Mouse (Mus musculus) liver, embryonic 16.5 days (tissue): Measurements from ENCODE around the gene Vdr. TPM values are rescaled to one million over a fixed set of nuclear protein-coding genes. Genes with fewer than 3 reads are reported as not detected.

Experiments used
- ATAC-seq: fragments of 200-750 bp; cut with Nextera tagmentation; 2 replicates; pipeline ENCODE4 v1.8.0; 2017; ENCODE audit warnings: low read depth, mild to moderate bottlenecking, moderate number of reproducible peaks, moderate library complexity
- H3K27ac ChIP-seq: fragments of 300-500 bp; sonication (generic); 2 replicates; pipeline ENCODE4 v1.5.1; 2014; ENCODE audit warnings: mild to moderate bottlenecking, low read length
- H3K27me3 ChIP-seq: fragments of 300-500 bp; sonication (generic); 2 replicates; pipeline ENCODE4 v1.6.1; 2014; ENCODE audit warnings: low read depth, low read length, mixed read lengths; ENCODE audit not compliant: control insufficient read depth, insufficient read depth
- H3K36me3 ChIP-seq: fragments of 300-500 bp; sonication (generic); 2 replicates; pipeline ENCODE4 v1.6.1; 2014; ENCODE audit warnings: mild to moderate bottlenecking; ENCODE audit not compliant: control insufficient read depth, insufficient read depth
- H3K4me1 ChIP-seq: fragments of 300-500 bp; sonication (generic); 2 replicates; pipeline ENCODE4 v1.6.1; 2014; ENCODE audit warnings: low read depth, low read length, mixed read lengths; ENCODE audit not compliant: control insufficient read depth
- H3K4me2 ChIP-seq: fragments of 300-500 bp; sonication (generic); 2 replicates; pipeline ENCODE4 v1.6.1; 2014; ENCODE audit warnings: low read depth, low read length, mixed read lengths
- H3K4me3 ChIP-seq: fragments of 300-500 bp; sonication (generic); 2 replicates; pipeline ENCODE4 v1.5.1; 2014; ENCODE audit warnings: low read depth, mild to moderate bottlenecking, low read length
- H3K9ac ChIP-seq: fragments of 300-500 bp; sonication (generic); 2 replicates; pipeline ENCODE4 v1.6.1; 2014; ENCODE audit warnings: low read depth, low read length
- H3K9me3 ChIP-seq: fragments of 300-500 bp; sonication (generic); replicated peaks from 2 replicates; pipeline ENCODE4 v1.6.1; 2016; ENCODE audit warnings: low read length; ENCODE audit not compliant: control insufficient read depth
- WGBS: fragments of 180-500 bp; shearing (Covaris S2); extraction: QIAGEN DNeasy Blood & Tissue Kit; methylation state at CpG from one replicate; pipeline ENCODE4 v1.1.7; 2014; ENCODE audit not compliant: insufficient replicate concordance; 5-methylcytosine and 5-hydroxymethylcytosine counted together
- polyA plus RNA-seq: library from polyadenylated mRNA; unstranded; fragments of >200 nt; fragmentation: Nextera tagmentation; extraction: Ambion mirVana; gene quantifications from 2 replicates; pipeline ENCODE4 v1.2.1, GENCODE M21; 2015

The Vdr gene
- polyA plus RNA-seq, result 0.13 and 0.30 TPM in 2 replicates

DNA sequence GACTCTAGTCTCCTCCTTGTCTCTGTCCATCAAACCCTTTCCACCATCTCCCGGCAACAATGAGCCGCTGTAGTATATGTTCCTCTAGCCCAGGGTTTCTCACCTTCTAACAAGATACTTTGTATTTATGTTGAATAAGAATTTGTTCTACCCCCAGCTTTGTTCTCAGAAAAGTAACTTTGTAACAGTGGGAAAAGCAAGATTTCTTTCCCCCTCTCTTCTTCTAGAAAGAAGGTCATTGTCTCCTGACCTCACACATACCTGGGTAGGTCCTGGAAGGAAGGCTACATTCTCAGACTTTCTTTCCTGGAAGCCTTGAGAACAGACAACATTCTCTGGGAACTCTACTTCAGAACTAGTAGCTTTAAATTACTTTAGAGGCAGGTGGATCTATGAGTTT lies at the start of gene Vdr:
Vdr (minus strand) TSS at position 101 of the 400 bp plus-strand sequence.
- Histone ChIP-seq H3K4me3 (no peak within 1 kb of the TSS), H3K9ac (no peak within 1 kb of the TSS), H3K4me1 (peaks cover 9% of the 10 kb centered on the region), H3K36me3 (no peaks in the 10 kb centered on the region), H3K9me3 (no peaks in the 10 kb centered on the region), H3K4me2 (no peak within 1 kb of the TSS), H3K27ac (no peak within 1 kb of the TSS), H3K27me3 (peaks cover 25% of the 10 kb centered on the region)
- no peak for ATAC-seq
- 81% methylated on average over 2 of the region's 2 CpGs for WGBS

DNA sequence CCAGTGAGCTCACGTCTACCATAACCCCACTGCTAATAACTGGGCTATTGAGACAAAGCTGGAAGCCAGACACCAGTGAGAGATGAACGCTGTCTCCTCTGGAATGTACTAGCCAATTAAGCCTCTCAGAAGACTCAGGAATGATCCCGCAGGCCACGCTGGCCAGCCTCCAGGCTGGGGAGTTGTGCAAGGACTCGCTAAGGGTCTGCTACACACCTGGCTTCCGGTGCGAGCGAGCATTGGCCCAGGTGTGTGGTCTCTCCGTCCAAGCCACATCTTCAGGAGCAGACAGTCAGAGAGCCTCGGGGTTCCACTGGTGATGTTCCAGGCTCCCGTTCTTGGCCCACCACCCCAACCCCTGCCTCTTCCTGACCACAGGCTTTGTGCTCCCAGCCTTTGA lies 46.0 kb upstream of the Vdr start:
- H3K36me3 ChIP-seq, result no peaks in the 10 kb centered on the region
- 58% methylated on average over 11 of the region's 11 CpGs for WGBS

DNA sequence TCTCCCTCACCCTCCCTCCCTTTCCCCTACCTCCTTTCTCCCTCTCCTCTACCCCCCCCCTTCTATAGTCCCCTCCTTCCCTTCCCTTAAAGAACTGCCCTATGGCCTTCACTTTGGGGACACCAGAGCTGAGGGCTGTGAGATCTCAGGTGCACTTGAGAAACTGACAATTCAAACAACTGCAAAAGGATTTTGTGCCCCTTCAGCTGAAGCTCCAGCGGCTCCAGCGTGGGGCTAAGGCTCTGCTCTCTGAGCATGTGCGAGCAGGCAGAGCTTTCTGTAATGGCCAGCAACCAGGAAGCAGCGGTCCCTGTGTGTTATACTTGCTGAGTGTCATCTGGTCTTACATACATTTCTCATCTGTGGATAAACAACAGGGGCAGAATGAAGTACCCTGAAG lies 45.3 kb upstream of the Vdr start:
- Histone ChIP-seq H3K9me3 (no peaks in the 10 kb centered on the region), H3K27ac (no peak overlapping the region), H3K4me2 (no peak overlapping the region), H3K9ac (no peak overlapping the region), H3K4me3 (no peak overlapping the region), H3K36me3 (no peaks in the 10 kb centered on the region), H3K27me3 (no peaks in the 10 kb centered on the region), H3K4me1 (no peaks in the 10 kb centered on the region)
- ATAC-seq, result no peak
- WGBS, result 49% methylated on average over 4 of the region's 4 CpGs

More for the DNA sequence above, 46.0 kb upstream of the Vdr start:
- no peak for ATAC-seq
- no peaks in the 10 kb centered on the region for H3K4me1 ChIP-seq
- H3K4me3 ChIP-seq, result no peak overlapping the region
- H3K27me3 ChIP-seq, result no peaks in the 10 kb centered on the region
- no peak overlapping the region for H3K27ac ChIP-seq
- H3K9me3 ChIP-seq, result no peaks in the 10 kb centered on the region
- no peak overlapping the region for H3K4me2 ChIP-seq
- H3K9ac ChIP-seq, result no peak overlapping the region

DNA sequence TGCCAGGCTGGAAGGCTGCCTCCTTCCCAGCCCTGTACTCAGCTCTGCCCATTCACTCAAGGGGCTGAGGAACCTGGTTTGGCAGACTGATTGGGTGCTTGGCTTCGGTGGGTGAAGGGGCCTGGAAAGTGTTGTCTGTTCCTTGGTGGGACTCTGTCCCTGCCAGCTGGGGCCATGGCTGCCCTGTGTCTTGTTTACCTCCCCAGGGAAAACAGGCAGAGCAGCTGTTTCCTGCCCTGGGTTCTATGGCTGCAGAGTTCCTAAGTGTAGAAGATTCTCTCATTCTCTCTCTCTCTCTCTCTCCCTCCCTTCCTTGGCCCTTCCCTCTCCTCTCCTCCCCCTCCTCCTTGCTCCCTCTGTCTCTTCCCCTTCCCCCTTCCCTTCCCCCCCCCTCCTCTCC lies 44.9 kb upstream of the Vdr start:
- Histone ChIP-seq H3K9ac (no peak overlapping the region), H3K9me3 (no peaks in the 10 kb centered on the region), H3K4me2 (no peak overlapping the region), H3K27me3 (no peaks in the 10 kb centered on the region), H3K4me1 (no peaks in the 10 kb centered on the region), H3K27ac (no peak overlapping the region), H3K36me3 (no peaks in the 10 kb centered on the region), H3K4me3 (no peak overlapping the region)
- 59% methylated on average over 1 of the region's 1 CpGs for WGBS
- ATAC-seq, result peak; percentile 35; the same call in 1 of the 2 replicates

DNA sequence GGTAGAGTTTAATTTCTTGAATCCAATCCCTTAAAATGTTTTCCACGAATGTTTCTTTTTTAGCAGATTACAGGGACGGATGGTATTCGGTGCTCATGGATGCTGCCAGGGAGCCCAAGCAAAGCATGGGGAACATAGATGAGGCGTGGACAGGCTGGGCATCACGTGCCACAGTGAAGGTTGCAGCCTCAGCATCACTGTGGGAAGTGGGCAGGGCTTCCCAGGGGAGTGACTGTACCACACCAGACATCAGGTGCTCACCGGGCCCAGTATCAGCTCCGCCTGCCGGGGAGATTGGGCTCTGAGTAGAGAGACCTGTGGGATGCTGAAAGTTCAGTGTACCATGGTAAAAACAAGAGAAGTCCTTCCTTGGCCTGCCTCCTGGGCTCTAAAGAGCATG lies 44.2 kb upstream of the Vdr start:
- H3K9me3 ChIP-seq, result no peaks in the 10 kb centered on the region
- 58% methylated on average over 8 of the region's 8 CpGs for WGBS
- no peak overlapping the region for H3K4me3 ChIP-seq
- H3K36me3 ChIP-seq, result no peaks in the 10 kb centered on the region
- no peak for ATAC-seq
- H3K4me2 ChIP-seq, result no peak overlapping the region
- H3K27ac ChIP-seq, result no peak overlapping the region
- no peak overlapping the region for H3K9ac ChIP-seq
- no peaks in the 10 kb centered on the region for H3K27me3 ChIP-seq
- no peaks in the 10 kb centered on the region for H3K4me1 ChIP-seq

DNA sequence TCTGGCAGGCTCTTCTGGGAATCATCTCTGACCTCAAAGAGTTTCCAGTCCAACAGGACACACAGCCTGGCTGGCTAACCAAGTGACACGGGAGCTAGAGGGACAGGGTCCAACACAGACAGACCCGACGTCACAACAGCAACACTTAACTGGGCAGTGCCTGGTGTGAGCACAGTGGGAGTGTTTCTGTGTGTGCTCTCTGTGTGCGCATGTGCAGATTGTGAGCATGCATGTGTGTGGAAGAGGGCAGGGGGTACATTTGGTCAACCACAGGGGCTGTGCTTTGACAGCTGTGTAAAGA lies 42.4 kb upstream of the Vdr start:
- no peaks in the 10 kb centered on the region for H3K27me3 ChIP-seq
- no peak overlapping the region for H3K4me3 ChIP-seq
- no peak for ATAC-seq
- H3K4me1 ChIP-seq, result no peaks in the 10 kb centered on the region
- no peak overlapping the region for H3K27ac ChIP-seq
- H3K36me3 ChIP-seq, result no peaks in the 10 kb centered on the region
- no peak overlapping the region for H3K9ac ChIP-seq
- whole genome bisulfite sequencing, result 52% methylated on average over 4 of the region's 4 CpGs
- H3K4me2 ChIP-seq, result no peak overlapping the region
- no peaks in the 10 kb centered on the region for H3K9me3 ChIP-seq

DNA sequence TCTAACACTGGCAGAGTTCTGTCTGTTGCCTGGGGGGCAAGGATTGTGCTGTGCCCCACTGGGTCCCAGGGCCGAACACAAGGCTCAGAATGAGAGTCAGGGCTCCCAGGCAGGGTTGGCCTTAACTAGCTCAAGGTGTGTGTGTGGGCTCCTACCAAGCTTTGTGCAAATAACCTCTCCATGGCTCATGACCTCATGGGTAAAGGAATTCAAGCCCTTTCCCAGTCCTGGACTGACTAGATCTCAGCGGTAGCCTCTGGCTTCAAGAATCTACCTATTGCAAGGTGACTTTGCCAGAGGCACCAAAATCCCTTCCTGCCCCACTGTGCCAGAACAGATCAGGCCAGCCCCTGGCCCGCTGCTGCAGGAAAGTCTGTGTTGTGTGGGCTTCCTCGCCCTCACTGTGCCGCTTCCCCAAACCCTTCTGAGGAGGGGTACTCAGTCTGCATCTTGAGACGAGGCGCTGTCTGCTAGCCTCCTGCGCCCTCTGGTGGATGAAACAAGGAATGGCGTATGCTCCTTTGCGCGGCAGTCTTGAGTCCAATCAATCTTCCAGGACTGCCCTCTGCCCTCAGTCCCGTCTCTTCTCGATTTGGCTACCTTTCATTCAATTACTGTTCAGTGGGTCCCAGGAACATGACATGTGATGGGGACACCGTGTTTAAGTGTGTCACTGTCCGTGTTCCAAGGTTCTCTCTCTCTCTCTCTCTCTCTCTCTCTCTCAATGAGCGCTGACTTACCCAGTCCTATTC lies 41.9 kb upstream of the Vdr start:
- Histone ChIP-seq H3K4me1 (no peaks in the 10 kb centered on the region), H3K27me3 (no peaks in the 10 kb centered on the region), H3K27ac (no peak overlapping the region), H3K36me3 (no peaks in the 10 kb centered on the region), H3K4me2 (no peak overlapping the region), H3K9ac (no peak overlapping the region), H3K4me3 (no peak overlapping the region), H3K9me3 (no peaks in the 10 kb centered on the region)
- ATAC-seq, result no peak
- 16% methylated on average over 16 of the region's 16 CpGs for WGBS

DNA sequence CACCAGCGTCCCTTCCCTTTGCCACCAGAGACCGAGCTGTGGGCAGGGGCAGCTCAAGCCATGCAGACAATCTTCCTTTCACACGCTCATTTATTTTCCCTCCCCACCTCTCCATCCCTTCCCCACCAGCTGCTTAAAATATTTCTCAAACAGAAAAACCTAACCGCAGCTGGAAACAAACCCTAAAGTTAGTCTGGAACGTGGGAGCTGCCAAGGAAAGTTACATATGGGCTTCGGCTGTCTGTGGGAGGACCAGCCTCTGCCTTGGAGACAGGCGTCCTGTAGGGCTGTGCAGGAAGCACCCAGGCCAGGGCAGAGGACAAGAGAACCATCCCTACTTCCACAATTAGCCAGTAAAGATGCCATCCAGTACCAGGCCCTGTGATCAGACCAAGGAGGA lies 39.8 kb upstream of the Vdr start:
- no peaks in the 10 kb centered on the region for H3K27me3 ChIP-seq
- no peaks in the 10 kb centered on the region for H3K4me1 ChIP-seq
- no peak overlapping the region for H3K4me3 ChIP-seq
- WGBS, result 42% methylated on average over 7 of the region's 7 CpGs
- H3K9ac ChIP-seq, result no peak overlapping the region
- ATAC-seq, result no peak
- no peaks in the 10 kb centered on the region for H3K9me3 ChIP-seq
- no peaks in the 10 kb centered on the region for H3K36me3 ChIP-seq
- no peak overlapping the region for H3K27ac ChIP-seq
- H3K4me2 ChIP-seq, result no peak overlapping the region

DNA sequence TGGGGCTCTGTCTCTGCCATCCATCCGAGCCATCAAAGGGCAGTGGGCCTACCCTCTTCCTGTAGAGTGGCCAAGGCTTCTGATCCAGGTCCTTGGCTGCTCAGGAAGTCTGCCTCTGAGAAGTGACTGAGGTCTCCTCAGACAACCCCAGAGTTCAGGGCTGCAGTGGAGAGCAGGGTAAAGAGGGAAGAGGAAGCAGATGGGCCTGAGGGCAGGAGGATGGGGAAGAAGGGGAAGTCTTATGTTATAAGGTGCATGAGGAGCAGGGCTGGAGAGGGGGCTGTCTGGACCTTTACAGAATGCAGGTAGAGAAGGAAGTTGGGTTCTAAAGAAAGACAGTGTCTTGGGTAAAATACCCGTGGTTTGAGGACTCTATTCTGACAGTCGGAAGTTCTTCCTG lies 39.3 kb upstream of the Vdr start:
- 30% methylated on average over 3 of the region's 3 CpGs for WGBS
- no peak overlapping the region for H3K9ac ChIP-seq
- no peaks in the 10 kb centered on the region for H3K9me3 ChIP-seq
- no peaks in the 10 kb centered on the region for H3K27me3 ChIP-seq
- no peaks in the 10 kb centered on the region for H3K36me3 ChIP-seq
- H3K4me1 ChIP-seq, result no peaks in the 10 kb centered on the region
- H3K4me2 ChIP-seq, result no peak overlapping the region
- H3K27ac ChIP-seq, result no peak overlapping the region
- H3K4me3 ChIP-seq, result no peak overlapping the region
- ATAC-seq, result no peak
